Mouse (Mus musculus) ES-Bruce4 (cell line): ENCODE results near the gene Irf2. TPM values are rescaled to one million over a fixed set of nuclear protein-coding genes. Genes with fewer than 3 reads are reported as not detected.

Source experiments
- H3K27ac ChIP-seq: 2 replicates; pipeline ENCODE4 v1.5.1; 2012; ENCODE audit warnings: low read length, inconsistent platforms; ENCODE audit not compliant: insufficient read depth
- H3K27me3 ChIP-seq: 2 replicates; pipeline ENCODE4 v1.6.1; 2012; ENCODE audit warnings: mild to moderate bottlenecking, low read length, inconsistent platforms; ENCODE audit not compliant: control insufficient read depth, poor library complexity, insufficient read depth, severe bottlenecking
- H3K36me3 ChIP-seq: 2 replicates; pipeline ENCODE4 v1.6.1; 2012; ENCODE audit warnings: inconsistent platforms, mild to moderate bottlenecking, low read length, moderate library complexity; ENCODE audit not compliant: control insufficient read depth, poor library complexity, insufficient read depth, severe bottlenecking
- H3K4me1 ChIP-seq: one replicate; pipeline ENCODE4 v1.8.1; 2011; ENCODE audit warnings: low read length; ENCODE audit not compliant: control insufficient read depth, insufficient read depth
- H3K4me3 ChIP-seq: 2 replicates; pipeline ENCODE4 v1.5.1; 2011; ENCODE audit warnings: low read depth, mild to moderate bottlenecking, low read length
- H3K9ac ChIP-seq: 2 replicates; pipeline ENCODE4 v1.6.1; 2012; ENCODE audit warnings: low read depth, mild to moderate bottlenecking, inconsistent platforms; ENCODE audit not compliant: poor library complexity, severe bottlenecking
- H3K9me3 ChIP-seq: replicated peaks from 2 replicates; pipeline ENCODE4 v1.6.1; 2012; ENCODE audit warnings: mild to moderate bottlenecking, low read length, inconsistent platforms; ENCODE audit not compliant: control insufficient read depth, poor library complexity, insufficient read depth, severe bottlenecking
- CTCF ChIP-seq: IDR thresholded peaks from one replicate; pipeline ENCODE4 v1.8.1; 2011; ENCODE audit warnings: low read depth, low read length
- EP300 ChIP-seq: IDR thresholded peaks from 2 replicates; pipeline ENCODE4 v1.6.1; 2011; ENCODE audit warnings: low read depth, low read length; ENCODE audit not compliant: insufficient read depth
- POLR2A ChIP-seq: IDR thresholded peaks from one replicate; pipeline ENCODE4 v1.8.1; 2011; ENCODE audit warnings: low read length; ENCODE audit not compliant: insufficient read depth
- polyA plus RNA-seq: library from polyadenylated mRNA; stranded (reverse); fragments of >200 nt; gene quantifications from 2 replicates; pipeline ENCODE4 v1.2.4, GENCODE M21; 2011; ENCODE audit warnings: low read depth; ENCODE audit not compliant: missing spikeins, insufficient read depth, insufficient read length

Gene Irf2
- polyA plus RNA-seq, 1 experiment: 17.6 TPM

GRCm38 (mm10) chr8:46697566-46697965 is 42.0 kb upstream of the Irf2 start:
- no peak overlapping the region for H3K4me3 ChIP-seq
- TF ChIP-seq CTCF: no peak
- TF ChIP-seq POLR2A: no peak
- no peak for TF ChIP-seq EP300
- no peaks in the 10 kb centered on the region; the same call in 1 of the 2 replicates for H3K27me3 ChIP-seq
- no peak overlapping the region for H3K27ac ChIP-seq
- no peaks in the 10 kb centered on the region for H3K36me3 ChIP-seq
- no peak overlapping the region for H3K9ac ChIP-seq
- H3K4me1 ChIP-seq: no peaks in the 10 kb centered on the region
- H3K9me3 ChIP-seq: no peaks in the 10 kb centered on the region

- Histone ChIP-seq H3K27ac (no peak overlapping the region), H3K4me1 (no peaks in the 10 kb centered on the region), H3K36me3 (no peaks in the 10 kb centered on the region), H3K27me3 (no peaks in the 10 kb centered on the region; the same call in 1 of the 2 replicates), H3K4me3 (no peak overlapping the region), H3K9ac (no peak overlapping the region), H3K9me3 (no peaks in the 10 kb centered on the region)
- TF ChIP-seq CTCF: no peak
- no peak for TF ChIP-seq POLR2A
- TF ChIP-seq EP300: no peak
Observed at GRCm38 (mm10) chr8:46698162-46698561, 41.4 kb upstream of the Irf2 start.

GRCm38 (mm10) chr8:46705145-46705544 is 34.4 kb upstream of the Irf2 start:
- TF ChIP-seq CTCF: no peak
- no peak for TF ChIP-seq POLR2A
- no peak for TF ChIP-seq EP300
- Histone ChIP-seq H3K9ac (no peak overlapping the region), H3K27ac (no peak overlapping the region), H3K9me3 (no peaks in the 10 kb centered on the region), H3K36me3 (no peaks in the 10 kb centered on the region), H3K4me3 (no peak overlapping the region), H3K27me3 (no peaks in the 10 kb centered on the region; the same call in 1 of the 2 replicates), H3K4me1 (no peaks in the 10 kb centered on the region)

DNA sequence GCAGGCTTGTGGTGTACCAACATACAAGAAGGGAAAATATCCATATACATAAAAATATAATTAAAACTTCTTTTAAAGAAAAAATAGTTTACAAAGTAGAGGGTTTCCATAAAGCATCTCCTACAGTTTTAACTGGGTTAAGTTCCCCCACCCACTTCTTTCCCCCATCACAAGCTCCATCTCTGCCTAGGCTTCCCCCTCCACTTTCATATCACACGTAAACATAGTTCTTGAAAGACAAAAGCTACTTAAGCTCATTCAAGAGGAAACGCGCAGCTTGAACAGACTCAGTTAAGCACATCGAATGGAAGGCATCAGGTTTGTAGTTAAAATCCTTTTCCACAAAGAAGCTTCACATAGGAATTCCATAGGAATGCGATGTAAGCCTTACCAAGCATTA is 32.8 kb upstream of the Irf2 start:
- no peaks in the 10 kb centered on the region for H3K36me3 ChIP-seq
- H3K27ac ChIP-seq: no peak overlapping the region
- TF ChIP-seq EP300 (no peak), POLR2A (no peak), CTCF (no peak)
- no peak overlapping the region for H3K9ac ChIP-seq
- H3K9me3 ChIP-seq: no peaks in the 10 kb centered on the region
- no peak overlapping the region for H3K4me3 ChIP-seq
- H3K27me3 ChIP-seq: no peaks in the 10 kb centered on the region
- H3K4me1 ChIP-seq: no peaks in the 10 kb centered on the region

- Histone ChIP-seq H3K4me1 (no peaks in the 10 kb centered on the region), H3K4me3 (no peak overlapping the region), H3K36me3 (no peaks in the 10 kb centered on the region), H3K9me3 (no peaks in the 10 kb centered on the region), H3K27ac (no peak overlapping the region), H3K9ac (no peak overlapping the region), H3K27me3 (no peaks in the 10 kb centered on the region)
- TF ChIP-seq CTCF: no peak
- no peak for TF ChIP-seq EP300
- no peak for TF ChIP-seq POLR2A
Observed at GRCm38 (mm10) chr8:46709302-46709701, 30.2 kb upstream of the Irf2 start.

GRCm38 (mm10) chr8:46710289-46710688 is 29.2 kb upstream of the Irf2 start:
- no peak for TF ChIP-seq CTCF
- no peak for TF ChIP-seq EP300
- TF ChIP-seq POLR2A: no peak
- H3K27me3 ChIP-seq: no peaks in the 10 kb centered on the region
- H3K27ac ChIP-seq: no peak overlapping the region

More at GRCm38 (mm10) chr8:46710289-46710688, 29.2 kb upstream of the Irf2 start:
- Histone ChIP-seq H3K9ac (no peak overlapping the region), H3K4me3 (no peak overlapping the region), H3K4me1 (no peaks in the 10 kb centered on the region), H3K9me3 (no peaks in the 10 kb centered on the region), H3K36me3 (no peaks in the 10 kb centered on the region)
